Mouse (Mus musculus) forebrain, embryonic 11.5 days (tissue): ENCODE measurements around the gene Rab31. TPM values are rescaled to one million over a fixed set of nuclear protein-coding genes. Genes with fewer than 3 reads are reported as not detected.
"Not testable (repeated sequence)": the region's sequence is repeated elsewhere in the genome, so short reads cannot be mapped to it uniquely, and the experiment has no call there.

ENCODE experiments used
- ATAC-seq: fragments of 200-750 bp; cut with Nextera tagmentation; replicated peaks from 2 replicates; pipeline ENCODE4 v1.8.0; 2017; ENCODE audit warnings: moderate TSS enrichment; ENCODE audit not compliant: low FRiP score
- DNase-seq: peaks from one replicate; pipeline ENCODE4 v3.0.0-alpha.2; 2017; ENCODE audit warnings: low spot score
- H3K27ac ChIP-seq: fragments of 300-500 bp; sonication (generic); 2 replicates; pipeline ENCODE4 v1.5.1; 2014; ENCODE audit warnings: low read depth, low read length
- H3K27me3 ChIP-seq: fragments of 300-500 bp; sonication (generic); 2 replicates; pipeline ENCODE4 v1.6.1; 2014; ENCODE audit warnings: mild to moderate bottlenecking, low read length, mixed read lengths; ENCODE audit not compliant: control insufficient read depth, insufficient read depth
- H3K36me3 ChIP-seq: fragments of 300-500 bp; sonication (generic); 2 replicates; pipeline ENCODE4 v1.6.1; 2014; ENCODE audit warnings: mild to moderate bottlenecking, low read length, moderate library complexity, mixed read lengths; ENCODE audit not compliant: control insufficient read depth, insufficient read depth
- H3K4me1 ChIP-seq: fragments of 300-500 bp; sonication (generic); replicated peaks from 2 replicates; pipeline ENCODE4 v1.6.1; 2014; ENCODE audit warnings: low read length, mixed read lengths; ENCODE audit not compliant: control insufficient read depth, insufficient read depth
- H3K4me2 ChIP-seq: fragments of 300-500 bp; sonication (generic); 2 replicates; pipeline ENCODE4 v1.6.1; 2014; ENCODE audit warnings: low read depth, mild to moderate bottlenecking, low read length, moderate library complexity, mixed read lengths; ENCODE audit not compliant: severe bottlenecking
- H3K4me3 ChIP-seq: fragments of 300-500 bp; sonication (generic); 2 replicates; pipeline ENCODE4 v1.5.1; 2014; ENCODE audit warnings: low read depth, low read length
- H3K9ac ChIP-seq: fragments of 300-500 bp; sonication (generic); 2 replicates; pipeline ENCODE4 v1.6.1; 2014; ENCODE audit warnings: low read length
- H3K9me3 ChIP-seq: fragments of 300-500 bp; sonication (generic); 2 replicates; pipeline ENCODE4 v1.6.1; 2016; ENCODE audit warnings: low read length, mixed read lengths; ENCODE audit not compliant: control insufficient read depth
- WGBS: fragments of 180-500 bp; shearing (Covaris S2); extraction: QIAGEN DNeasy Blood & Tissue Kit; methylation state at CpG from one replicate; pipeline ENCODE4 v1.1.7; 2014; 5-methylcytosine and 5-hydroxymethylcytosine counted together
- polyA plus RNA-seq: library from polyadenylated mRNA; unstranded; fragments of >200 nt; fragmentation: Nextera tagmentation; extraction: Ambion mirVana; gene quantifications from 2 replicates; pipeline ENCODE4 v1.2.1, GENCODE M21; 2014

Gene Rab31
- polyA plus RNA-seq, 1 experiment from 2014 or later: 73.4 TPM

- Histone ChIP-seq H3K4me2 (no peak within 1 kb of the TSS), H3K36me3 (no peaks in the 10 kb centered on the region), H3K4me3 (no peak within 1 kb of the TSS), H3K27me3 (no peaks in the 10 kb centered on the region), H3K4me1 (no peaks in the 10 kb centered on the region), H3K9ac (no peak within 1 kb of the TSS), H3K27ac (no peak within 1 kb of the TSS), H3K9me3 (no peaks in the 10 kb centered on the region)
- ATAC-seq: no peak
- DNase-seq: no peak
- WGBS: 91% methylated on average over 11 of the region's 11 CpGs
Measured at GRCm38 (mm10) chr17:65641734-65642218, 130.8 kb downstream of the Rab31 start, which contains the start of gene Txndc2. Gene Txndc2 (minus strand): TSS chr17:65642168.

DNA sequence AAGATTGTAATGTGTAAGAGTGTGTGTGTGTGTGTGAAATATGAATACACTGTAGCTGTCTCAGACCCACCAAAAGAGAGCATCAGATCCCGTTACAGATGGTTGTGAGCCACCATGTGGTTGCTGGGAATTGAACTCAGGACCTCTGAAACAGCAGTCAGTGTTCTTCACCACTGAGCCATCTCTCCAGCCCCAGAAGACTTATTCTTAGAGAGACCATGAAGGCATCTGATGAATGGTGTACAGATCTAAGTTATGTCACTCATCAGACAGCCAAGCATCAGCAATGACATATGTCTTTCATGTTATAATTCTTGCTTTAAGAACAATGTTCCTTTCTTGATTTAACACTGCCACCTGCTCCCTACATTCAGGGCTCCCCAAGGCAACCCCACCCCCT is 133.4 kb downstream of the Rab31 start:
- H3K4me1 ChIP-seq: no peaks in the 10 kb centered on the region
- H3K9me3 ChIP-seq: no peaks in the 10 kb centered on the region
- no peak overlapping the region for H3K9ac ChIP-seq
- H3K36me3 ChIP-seq: no peaks in the 10 kb centered on the region
- no peak overlapping the region for H3K4me3 ChIP-seq
- ATAC-seq (no peak), DNase-seq (no peak)
- no peak overlapping the region for H3K4me2 ChIP-seq
- H3K27ac ChIP-seq: no peak overlapping the region
- H3K27me3 ChIP-seq: no peaks in the 10 kb centered on the region
- WGBS: 93% methylated on average over 1 of the region's 1 CpGs

GRCm38 (mm10) chr17:65635715-65636360 is 136.7 kb downstream of the Rab31 start:
- Histone ChIP-seq H3K27ac (no peak overlapping the region), H3K9me3 (no peaks in the 10 kb centered on the region), H3K4me1 (no peaks in the 10 kb centered on the region), H3K36me3 (no peaks in the 10 kb centered on the region), H3K4me3 (no peak overlapping the region), H3K27me3 (no peaks in the 10 kb centered on the region), H3K4me2 (no peak overlapping the region), H3K9ac (no peak overlapping the region)
- ATAC-seq: no peak
- no peak for DNase-seq
- WGBS: 90% methylated on average over 14 of the region's 14 CpGs

DNA sequence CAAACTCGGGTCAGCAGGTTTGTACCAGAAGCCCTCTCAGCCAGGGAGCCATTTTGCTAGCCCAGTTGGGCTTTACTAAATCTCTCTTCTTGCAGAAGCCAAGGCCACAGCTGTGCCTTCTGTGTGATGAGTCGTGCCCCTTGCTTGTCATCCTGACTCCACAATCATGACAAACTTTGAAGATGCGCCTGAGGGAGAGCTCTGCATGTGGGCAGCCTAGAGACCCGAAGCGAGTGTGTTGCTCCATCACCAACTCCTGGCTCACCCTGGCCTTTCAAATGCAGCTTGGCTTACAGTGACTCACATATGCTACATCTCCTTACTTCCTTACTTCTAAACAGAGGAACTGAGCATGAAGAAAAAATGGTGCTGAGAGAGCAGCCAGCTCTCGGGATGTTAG is 142.6 kb downstream of the Rab31 start:
- Histone ChIP-seq H3K27ac (no peak overlapping the region), H3K36me3 (no peaks in the 10 kb centered on the region), H3K9me3 (no peaks in the 10 kb centered on the region), H3K4me3 (no peak overlapping the region), H3K4me1 (no peaks in the 10 kb centered on the region), H3K4me2 (no peak overlapping the region), H3K27me3 (no peaks in the 10 kb centered on the region), H3K9ac (no peak overlapping the region)
- DNase-seq (no peak), ATAC-seq (no peak)
- 83% methylated on average over 6 of the region's 6 CpGs for WGBS

GRCm38 (mm10) chr17:65628823-65629532 is 143.6 kb downstream of the Rab31 start:
- WGBS: 91% methylated on average over 13 of the region's 13 CpGs
- ATAC-seq, H3K4me1 ChIP-seq, H3K27ac ChIP-seq, DNase-seq, H3K27me3 ChIP-seq, H3K4me3 ChIP-seq, H3K9ac ChIP-seq, H3K9me3 ChIP-seq, H3K36me3 ChIP-seq, H3K4me2 ChIP-seq: not testable (repeated sequence)

GRCm38 (mm10) chr17:65626301-65626700 is 146.3 kb downstream of the Rab31 start:
- Histone ChIP-seq H3K27me3 (no peaks in the 10 kb centered on the region), H3K4me1 (no peaks in the 10 kb centered on the region), H3K9me3 (no peaks in the 10 kb centered on the region), H3K27ac (no peak overlapping the region), H3K36me3 (no peaks in the 10 kb centered on the region), H3K9ac (no peak overlapping the region), H3K4me2 (no peak overlapping the region), H3K4me3 (no peak overlapping the region)
- 90% methylated on average over 6 of the region's 6 CpGs for WGBS
- no peak for ATAC-seq
- no peak for DNase-seq

- ATAC-seq (no peak), DNase-seq (no peak)
- no peaks in the 10 kb centered on the region for H3K9me3 ChIP-seq
- no peak overlapping the region for H3K9ac ChIP-seq
- no peaks in the 10 kb centered on the region for H3K36me3 ChIP-seq
- no peak overlapping the region for H3K4me3 ChIP-seq
- no peaks in the 10 kb centered on the region for H3K4me1 ChIP-seq
- H3K4me2 ChIP-seq: no peak overlapping the region
- H3K27ac ChIP-seq: no peak overlapping the region
- 86% methylated on average over 6 of the region's 6 CpGs for WGBS
- H3K27me3 ChIP-seq: no peaks in the 10 kb centered on the region
Measured at GRCm38 (mm10) chr17:65625563-65625962, 147.0 kb downstream of the Rab31 start.

- Histone ChIP-seq H3K27me3 (no peaks in the 10 kb centered on the region), H3K9me3 (no peaks in the 10 kb centered on the region), H3K27ac (no peak overlapping the region), H3K36me3 (no peaks in the 10 kb centered on the region), H3K4me1 (no peaks in the 10 kb centered on the region), H3K9ac (no peak overlapping the region), H3K4me3 (no peak overlapping the region), H3K4me2 (no peak overlapping the region)
- DNase-seq: no peak
- ATAC-seq: no peak
Measured at GRCm38 (mm10) chr17:65623130-65623529, 149.4 kb downstream of the Rab31 start.

DNA sequence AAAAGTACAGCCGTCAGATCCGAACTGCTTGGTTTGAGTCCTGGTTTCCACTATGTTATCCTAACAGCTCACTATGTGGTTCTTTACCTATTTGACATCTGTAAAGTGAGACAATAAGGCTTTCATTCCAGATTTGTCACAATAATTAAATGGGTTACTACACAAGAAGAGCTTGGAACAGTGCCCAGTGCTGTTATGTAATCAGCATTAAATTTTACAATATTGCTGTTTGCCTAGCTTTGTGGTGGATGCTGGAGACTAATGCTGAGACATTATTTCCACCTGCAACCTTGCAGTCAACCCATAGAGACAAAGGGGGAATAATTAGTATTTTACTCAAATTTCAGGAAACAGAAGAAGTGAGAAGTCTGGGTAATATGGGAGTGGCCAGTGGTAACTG is 154.1 kb downstream of the Rab31 start:
- H3K27me3 ChIP-seq: no peaks in the 10 kb centered on the region
- H3K4me2 ChIP-seq: no peak overlapping the region
- H3K9ac ChIP-seq: no peak overlapping the region
- ATAC-seq: no peak
- no peak overlapping the region for H3K27ac ChIP-seq
- H3K9me3 ChIP-seq: no peaks in the 10 kb centered on the region
- no peaks in the 10 kb centered on the region for H3K36me3 ChIP-seq
- 94% methylated on average over 2 of the region's 2 CpGs for WGBS
- H3K4me3 ChIP-seq: no peak overlapping the region
- H3K4me1 ChIP-seq: no peaks in the 10 kb centered on the region
- DNase-seq: no peak
